Mouse (Mus musculus) heart, adult 2 months (tissue): Measurements from ENCODE around the gene Exosc1. TPM values are rescaled to one million over a fixed set of nuclear protein-coding genes. Genes with fewer than 3 reads are reported as not detected.

Source experiments
- DNase-seq, 2 experiments: peaks; one replicate each; pipeline ENCODE4 v3.0.0; 2021
- H3K27ac ChIP-seq: fragments of 200-600 bp; 2 replicates; pipeline ENCODE4 v1.8.1; 2022
- H3K27me3 ChIP-seq: fragments of 200-500 bp; 2 replicates; pipeline ENCODE4 v1.6.1; 2012; ENCODE audit warnings: mild to moderate bottlenecking, low read length, inconsistent platforms, mixed read lengths; ENCODE audit not compliant: control insufficient read depth, insufficient read depth
- H3K36me3 ChIP-seq: fragments of 200-500 bp; 2 replicates; pipeline ENCODE4 v1.6.1; 2012; ENCODE audit warnings: low read length, inconsistent platforms; ENCODE audit not compliant: control insufficient read depth, insufficient read depth
- H3K4me1 ChIP-seq: fragments of 200-500 bp; 2 replicates; pipeline ENCODE4 v1.6.1; 2011; ENCODE audit warnings: low read length; ENCODE audit not compliant: control insufficient read depth, insufficient read depth
- H3K4me3 ChIP-seq: fragments of 200-600 bp; 2 replicates; pipeline ENCODE4 v1.8.1; 2022
- H3K79me2 ChIP-seq: fragments of 200-500 bp; replicated peaks from 2 replicates; pipeline ENCODE4 v1.6.1; 2012; ENCODE audit warnings: mild to moderate bottlenecking, inconsistent platforms, low read length, moderate library complexity, mixed read lengths; ENCODE audit not compliant: control insufficient read depth, insufficient read depth
- H3K9ac ChIP-seq: fragments of 200-500 bp; 2 replicates; pipeline ENCODE4 v1.6.1; 2012; ENCODE audit warnings: low read depth, mild to moderate bottlenecking, control low read depth, inconsistent platforms, low read length, mixed read lengths
- CTCF ChIP-seq: fragments of 200-600 bp; IDR thresholded peaks from 2 replicates; pipeline ENCODE4 v1.8.1; 2022; ENCODE audit warnings: antibody characterized with exemption, mild to moderate bottlenecking, moderate library complexity
- EP300 ChIP-seq: fragments of 200-500 bp; IDR thresholded peaks from 2 replicates; pipeline ENCODE4 v1.6.1; 2011; ENCODE audit warnings: low read depth, low read length, control low read depth; ENCODE audit not compliant: insufficient read depth
- POLR2A ChIP-seq: fragments of 200-500 bp; IDR thresholded peaks from 2 replicates; pipeline ENCODE4 v1.6.1; 2011; ENCODE audit warnings: mild to moderate bottlenecking, low read depth, low read length, control low read depth; ENCODE audit not compliant: insufficient read depth
- WGBS: fragments of 180-500 bp; shearing (Covaris S2); methylation state at CpG from one replicate; pipeline ENCODE4 v1.1.7; 2018; 5-methylcytosine and 5-hydroxymethylcytosine counted together
- intact Hi-C: fragments of 180-260 bp; cut with DNase I; formaldehyde crosslinking; loops from one replicate; pipeline ENCODE4 v1.15.1; 2025
- polyA plus RNA-seq: library from polyadenylated mRNA; depleted of rRNA; stranded (reverse); fragments of >200 nt; gene quantifications from 2 replicates; pipeline ENCODE4 v1.2.3, GENCODE M21; 2012; rRNA removed
- total RNA-seq, 2 experiments: library from RNA; stranded (reverse); gene quantifications; 2 replicates each; pipeline ENCODE4 v1.2.3; 2021

The Exosc1 gene
- total and polyA plus RNA-seq, 3 experiments, result 9.8 to 13.9 (median 13.2) TPM

DNA sequence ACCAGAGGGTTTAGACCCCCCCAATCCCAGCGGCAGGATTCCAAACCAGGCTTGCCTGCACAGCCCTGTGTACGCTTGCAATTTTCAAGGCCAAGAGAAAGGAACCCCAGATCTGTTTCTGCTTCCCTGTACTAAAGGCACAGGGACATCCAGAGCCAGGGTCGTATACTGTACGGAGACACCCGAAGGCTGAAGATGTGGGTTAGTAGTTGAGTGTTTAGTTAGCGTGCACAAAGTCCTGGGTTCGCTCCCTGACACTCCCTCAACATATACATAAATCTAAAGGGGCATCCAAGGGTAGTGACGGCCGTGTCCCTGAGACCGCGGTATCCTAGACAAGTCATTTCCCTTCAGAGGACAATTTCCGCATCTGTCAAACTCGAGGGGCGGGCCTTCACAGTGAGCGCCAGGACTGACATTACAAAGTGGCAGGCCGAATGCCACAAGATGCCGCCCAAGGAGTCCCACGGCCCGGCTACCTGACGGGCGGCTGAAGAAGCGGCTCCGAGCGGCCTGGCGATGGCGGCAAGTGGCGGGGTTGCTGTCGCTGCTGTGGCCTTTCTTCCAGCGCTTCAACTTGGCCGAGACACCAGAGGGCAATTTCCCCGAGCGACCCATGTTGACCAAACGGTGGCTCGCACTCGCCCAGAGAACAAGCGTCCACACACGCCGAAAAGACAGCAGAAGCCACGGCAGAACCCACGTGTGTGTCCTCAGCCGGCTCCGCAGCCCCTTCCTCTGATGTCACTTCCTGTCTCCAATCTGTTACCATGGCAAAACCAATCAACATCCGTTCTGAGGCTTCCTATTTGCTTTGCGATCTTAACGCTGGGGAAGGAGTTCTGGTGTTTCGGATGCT lies 37.5 kb downstream of the Exosc1 start, which contains the start of gene Rrp12:
Gene Rrp12 (minus strand): TSS at position 714 of the 859 bp plus-strand sequence.
- Histone ChIP-seq H3K36me3 (no peaks in the 10 kb centered on the region), H3K79me2 (no peaks in the 10 kb centered on the region), H3K4me1 (0 out of 2 replicates have a peak, but pooled peaks cover 1% of the 10 kb centered on the region), H3K9ac (peak within 1 kb of the TSS; percentile 43), H3K4me3 (peak within 1 kb of the TSS; percentile 69), H3K27ac (peak within 1 kb of the TSS; percentile 68), H3K27me3 (no peaks in the 10 kb centered on the region)
- 1% methylated on average over 46 of the region's 46 CpGs for WGBS
- DNase-seq, result peak; percentile 70 to 83
- TF ChIP-seq CTCF (no peak), EP300 (0 out of 2 replicates have a peak, but pooled peaks have one; percentile 28), POLR2A (peak; percentile 62)
- intact Hi-C loops, result loop anchor here (5.0 kb wide), 1 partner anchor 37 kb away; the partner anchor contains the start of genes Exosc1 and Zdhhc16

GRCm38 (mm10) chr19:41894959-41895358 lies 38.3 kb downstream of the Exosc1 start:
- Histone ChIP-seq H3K79me2 (no peaks in the 10 kb centered on the region), H3K27me3 (no peaks in the 10 kb centered on the region), H3K4me3 (peak overlapping the region; percentile 69), H3K9ac (no peak overlapping the region), H3K27ac (peak overlapping the region; percentile 68), H3K36me3 (no peaks in the 10 kb centered on the region), H3K4me1 (0 out of 2 replicates have a peak, but pooled peaks cover 1% of the 10 kb centered on the region)
- DNase-seq, result peak; percentile 29 to 30
- intact Hi-C loops, result loop anchor here (5.0 kb wide), 1 partner anchor 37 kb away; the partner anchor contains the start of genes Exosc1 and Zdhhc16
- 26% methylated on average over 7 of the region's 7 CpGs for WGBS
- TF ChIP-seq EP300 (no peak), CTCF (no peak), POLR2A (no peak)

DNA sequence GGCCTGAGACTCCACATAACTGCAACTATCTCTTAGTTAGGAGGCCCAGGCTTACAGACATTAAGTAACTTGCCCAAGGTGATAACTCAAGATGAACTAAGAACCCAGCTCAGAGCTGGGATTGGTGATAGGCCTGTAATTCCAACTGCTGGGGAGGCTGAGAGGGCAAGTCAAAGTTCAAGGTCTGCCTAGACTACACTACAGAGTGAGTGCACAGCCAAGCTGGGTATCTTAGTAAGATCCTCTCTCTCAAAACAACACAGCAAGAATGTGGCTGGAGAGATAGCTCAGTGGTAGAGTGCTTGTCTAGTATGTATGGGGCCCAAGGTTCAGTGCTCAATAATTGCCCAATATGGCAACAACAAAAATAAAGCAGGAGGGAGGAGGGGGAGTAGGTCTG lies 45.0 kb downstream of the Exosc1 start:
- no peak for DNase-seq
- Histone ChIP-seq H3K79me2 (no peaks in the 10 kb centered on the region), H3K36me3 (no peaks in the 10 kb centered on the region), H3K4me3 (no peak overlapping the region), H3K27ac (no peak overlapping the region), H3K4me1 (no peaks in the 10 kb centered on the region), H3K9ac (no peak overlapping the region), H3K27me3 (no peaks in the 10 kb centered on the region)
- TF ChIP-seq CTCF, result no peak
- no peak for TF ChIP-seq EP300
- no peak for TF ChIP-seq POLR2A
- intact Hi-C loops, result no loop called here

DNA sequence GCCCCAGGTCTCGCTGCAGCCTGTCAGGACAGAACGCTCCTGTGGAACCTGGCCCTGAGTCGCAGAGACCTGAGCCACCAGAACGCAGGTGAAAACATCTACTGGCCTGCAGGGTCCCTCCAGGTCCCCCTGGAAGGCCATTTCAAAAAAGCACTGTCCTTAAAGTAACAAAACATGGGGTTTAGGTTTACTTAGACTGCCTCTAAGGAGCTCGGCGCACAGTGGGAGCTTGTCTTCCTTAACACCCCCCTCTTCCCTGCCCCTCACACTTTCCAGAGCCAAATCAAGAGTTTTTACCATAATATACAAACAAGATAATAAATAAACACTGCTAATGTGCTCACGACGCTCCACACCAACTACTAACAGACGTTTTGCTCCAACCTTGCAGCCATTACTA lies 49.3 kb downstream of the Exosc1 start:
- TF ChIP-seq POLR2A (no peak), EP300 (no peak), CTCF (no peak)
- H3K4me1 ChIP-seq, result no peaks in the 10 kb centered on the region
- H3K36me3 ChIP-seq, result no peaks in the 10 kb centered on the region
- intact Hi-C loops, result no loop called here
- H3K27ac ChIP-seq, result no peak overlapping the region
- no peak for DNase-seq
- H3K79me2 ChIP-seq, result no peaks in the 10 kb centered on the region
- no peak overlapping the region for H3K9ac ChIP-seq
- 94% methylated on average over 9 of the region's 9 CpGs for WGBS
- no peaks in the 10 kb centered on the region for H3K27me3 ChIP-seq
- H3K4me3 ChIP-seq, result no peak overlapping the region

- no peak overlapping the region for H3K9ac ChIP-seq
- no peaks in the 10 kb centered on the region for H3K27me3 ChIP-seq
- no peaks in the 10 kb centered on the region for H3K4me1 ChIP-seq
- H3K79me2 ChIP-seq, result no peaks in the 10 kb centered on the region
- 99% methylated on average over 4 of the region's 4 CpGs for WGBS
- H3K27ac ChIP-seq, result no peak overlapping the region
- DNase-seq, result no peak
- no peak overlapping the region for H3K4me3 ChIP-seq
- TF ChIP-seq EP300, result no peak
- TF ChIP-seq POLR2A, result no peak
- TF ChIP-seq CTCF, result no peak
- no peaks in the 10 kb centered on the region for H3K36me3 ChIP-seq
- intact Hi-C loops, result no loop called here
Measured at GRCm38 (mm10) chr19:41881842-41882241, 51.4 kb downstream of the Exosc1 start.

DNA sequence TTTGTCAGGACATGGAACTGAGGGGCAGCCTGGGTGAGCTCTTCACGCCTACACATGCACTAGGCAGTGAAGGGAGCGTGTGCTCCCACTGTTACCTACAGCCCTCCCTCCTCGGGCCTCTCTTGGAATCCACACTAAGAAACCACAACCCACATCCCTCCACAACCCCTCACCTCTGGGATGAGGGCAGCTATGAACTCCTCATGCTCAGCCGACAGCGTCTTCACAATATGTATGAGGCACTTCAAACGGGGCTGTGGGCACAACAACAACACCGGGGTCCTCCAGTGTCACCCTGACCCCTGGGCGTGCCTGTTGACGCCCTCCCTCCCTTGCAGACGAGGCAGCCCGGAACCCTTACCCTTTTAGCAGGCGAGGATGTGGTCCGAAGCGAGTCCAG lies 58.9 kb downstream of the Exosc1 start:
- WGBS, result 89% methylated on average over 14 of the region's 14 CpGs
- Histone ChIP-seq H3K79me2 (no peaks in the 10 kb centered on the region), H3K4me1 (no peaks in the 10 kb centered on the region), H3K4me3 (no peak overlapping the region), H3K27me3 (no peaks in the 10 kb centered on the region), H3K27ac (no peak overlapping the region), H3K36me3 (no peaks in the 10 kb centered on the region), H3K9ac (no peak overlapping the region)
- intact Hi-C loops, result no loop called here
- TF ChIP-seq CTCF (no peak), POLR2A (no peak), EP300 (no peak)
- DNase-seq, result no peak

Other genes starting within 250 kb of the Exosc1 start
- gene Slit1, start 189.8 kb downstream of the Exosc1 start, total RNA-seq, result under 1 TPM; 0.05 to 0.07 TPM
- gene Slit1, start 189.8 kb downstream of the Exosc1 start, polyA plus RNA-seq, result 0.03 and 0.06 TPM in 2 replicates
- 1 to 10 TPM; 1.7 to 2.0 TPM for gene Arhgap19, start 131.4 kb downstream of the Exosc1 start, total RNA-seq
- 1.4 and 2.1 TPM in 2 replicates for gene Arhgap19, start 131.4 kb downstream of the Exosc1 start, polyA plus RNA-seq
- gene Frat1, start 103.5 kb downstream of the Exosc1 start, total RNA-seq, result 1 to 10 TPM; 2.5 to 3.9 TPM
- 1.3 TPM in 2 replicates for gene Frat1, start 103.5 kb downstream of the Exosc1 start, polyA plus RNA-seq
- 1 to 10 TPM; 2.7 to 4.9 TPM for gene Frat2, start 85.3 kb downstream of the Exosc1 start, total RNA-seq
- 1.4 and 1.7 TPM in 2 replicates for gene Frat2, start 85.3 kb downstream of the Exosc1 start, polyA plus RNA-seq
- 10 to 100 TPM; 13.7 to 17.4 TPM for gene Rrp12, start 37.2 kb downstream of the Exosc1 start, total RNA-seq
- 6.6 and 6.9 TPM in 2 replicates for gene Rrp12, start 37.2 kb downstream of the Exosc1 start, polyA plus RNA-seq
- gene Pgam1, start 21.5 kb downstream of the Exosc1 start, total RNA-seq, result 100 to 1,000 TPM; 122 to 135 TPM
- 111 and 162 TPM in 2 replicates for gene Pgam1, start 21.5 kb downstream of the Exosc1 start, polyA plus RNA-seq
- gene Zdhhc16, start 57 bp upstream of the Exosc1 start, total RNA-seq, result 10 to 100 TPM; 12.3 to 14.6 TPM
- gene Zdhhc16, start 57 bp upstream of the Exosc1 start, polyA plus RNA-seq, result 40.3 and 53.3 TPM in 2 replicates
- 10 to 100 TPM; 14.2 to 17.9 TPM for gene Mms19, start 47.7 kb upstream of the Exosc1 start, total RNA-seq
- 35.4 and 48.4 TPM in 2 replicates for gene Mms19, start 47.7 kb upstream of the Exosc1 start, polyA plus RNA-seq
- 10 to 100 TPM; 21.4 to 22.7 TPM for gene Ubtd1, start 48.3 kb upstream of the Exosc1 start, total RNA-seq
- 27.3 and 37.3 TPM in 2 replicates for gene Ubtd1, start 48.3 kb upstream of the Exosc1 start, polyA plus RNA-seq
- under 1 TPM; 0.20 to 0.42 TPM for gene Ankrd2, start 102.6 kb upstream of the Exosc1 start, total RNA-seq
- gene Ankrd2, start 102.6 kb upstream of the Exosc1 start, polyA plus RNA-seq, result not detected in 2 replicates
- gene Hoga1, start 112.2 kb upstream of the Exosc1 start, total RNA-seq, result 1 to 10 TPM; 1.6 to 2.3 TPM
- gene Hoga1, start 112.2 kb upstream of the Exosc1 start, polyA plus RNA-seq, result 0.85 and 1.4 TPM in 2 replicates
- gene 4933411K16Rik, start 118.8 kb upstream of the Exosc1 start, total RNA-seq, result under 1 TPM in 1 of 2 experiments, not detected in 1; 0.23 TPM
- gene 4933411K16Rik, start 118.8 kb upstream of the Exosc1 start, polyA plus RNA-seq, result 0.41 and 0.73 TPM in 2 replicates
- gene Morn4, start 152.9 kb upstream of the Exosc1 start, total RNA-seq, result 1 to 10 TPM; 2.3 to 2.5 TPM
- gene Morn4, start 152.9 kb upstream of the Exosc1 start, polyA plus RNA-seq, result 5.0 and 5.5 TPM in 2 replicates
- gene Pi4k2a, start 157.0 kb upstream of the Exosc1 start, total RNA-seq, result 10 to 100 TPM; 18.2 to 21.3 TPM
- gene Pi4k2a, start 157.0 kb upstream of the Exosc1 start, polyA plus RNA-seq, result 15.1 and 21.4 TPM in 2 replicates
- gene Avpi1, start 195.6 kb upstream of the Exosc1 start, total RNA-seq, result 10 to 100 TPM; 10.0 to 14.4 TPM
- gene Avpi1, start 195.6 kb upstream of the Exosc1 start, polyA plus RNA-seq, result 9.9 and 13.1 TPM in 2 replicates
- 10 to 100 TPM; 21.1 to 21.9 TPM for gene Marveld1, start 214.0 kb upstream of the Exosc1 start, total RNA-seq
- 55.0 and 61.4 TPM in 2 replicates for gene Marveld1, start 214.0 kb upstream of the Exosc1 start, polyA plus RNA-seq
- gene Zfyve27, start 230.5 kb upstream of the Exosc1 start, total RNA-seq, result 10 to 100 TPM; 20.2 to 20.3 TPM
- 27.6 and 33.6 TPM in 2 replicates for gene Zfyve27, start 230.5 kb upstream of the Exosc1 start, polyA plus RNA-seq